Mouse (Mus musculus) forebrain, embryonic 13.5 days (tissue): ENCODE data around the gene Pcdh20. TPM values are rescaled to one million over a fixed set of nuclear protein-coding genes. Genes with fewer than 3 reads are reported as not detected.

Experiments
- ATAC-seq: fragments of 200-750 bp; cut with Nextera tagmentation; 2 replicates; pipeline ENCODE4 v1.8.0; 2017
- H3K27ac ChIP-seq: fragments of 300-500 bp; sonication (generic); 2 replicates; pipeline ENCODE4 v1.5.1; 2015; ENCODE audit warnings: inconsistent platforms, mild to moderate bottlenecking, moderate library complexity
- H3K27me3 ChIP-seq: fragments of 300-500 bp; sonication (generic); 2 replicates; pipeline ENCODE4 v1.6.1; 2015; ENCODE audit warnings: mild to moderate bottlenecking, inconsistent platforms
- H3K36me3 ChIP-seq: fragments of 300-500 bp; sonication (generic); 2 replicates; pipeline ENCODE4 v1.6.1; 2015; ENCODE audit warnings: mild to moderate bottlenecking, inconsistent platforms; ENCODE audit not compliant: poor library complexity, severe bottlenecking
- H3K4me1 ChIP-seq: fragments of 300-500 bp; sonication (generic); 2 replicates; pipeline ENCODE4 v1.6.1; 2015; ENCODE audit warnings: inconsistent platforms
- H3K4me2 ChIP-seq: fragments of 300-500 bp; sonication (generic); 2 replicates; pipeline ENCODE4 v1.6.1; 2015; ENCODE audit warnings: inconsistent platforms, mild to moderate bottlenecking, moderate library complexity
- H3K4me3 ChIP-seq: fragments of 300-500 bp; sonication (generic); 2 replicates; pipeline ENCODE4 v1.5.1; 2015; ENCODE audit warnings: mild to moderate bottlenecking, inconsistent platforms
- H3K9ac ChIP-seq: fragments of 300-500 bp; sonication (generic); 2 replicates; pipeline ENCODE4 v1.6.1; 2015; ENCODE audit warnings: mild to moderate bottlenecking, inconsistent platforms
- H3K9me3 ChIP-seq: fragments of 300-500 bp; sonication (generic); replicated peaks from 2 replicates; pipeline ENCODE4 v1.6.1; 2016; ENCODE audit warnings: inconsistent platforms
- WGBS: fragments of 180-500 bp; shearing (Covaris S2); methylation state at CpG from one replicate; pipeline ENCODE4 v1.1.7; 2015; 5-methylcytosine and 5-hydroxymethylcytosine counted together
- polyA plus RNA-seq: library from polyadenylated mRNA; unstranded; fragments of >200 nt; fragmentation: Nextera tagmentation; extraction: Ambion mirVana; gene quantifications from 2 replicates; pipeline ENCODE4 v1.2.1, GENCODE M21; 2015

Gene Pcdh20
- 2.7 and 2.8 TPM in 2 replicates for polyA plus RNA-seq

DNA sequence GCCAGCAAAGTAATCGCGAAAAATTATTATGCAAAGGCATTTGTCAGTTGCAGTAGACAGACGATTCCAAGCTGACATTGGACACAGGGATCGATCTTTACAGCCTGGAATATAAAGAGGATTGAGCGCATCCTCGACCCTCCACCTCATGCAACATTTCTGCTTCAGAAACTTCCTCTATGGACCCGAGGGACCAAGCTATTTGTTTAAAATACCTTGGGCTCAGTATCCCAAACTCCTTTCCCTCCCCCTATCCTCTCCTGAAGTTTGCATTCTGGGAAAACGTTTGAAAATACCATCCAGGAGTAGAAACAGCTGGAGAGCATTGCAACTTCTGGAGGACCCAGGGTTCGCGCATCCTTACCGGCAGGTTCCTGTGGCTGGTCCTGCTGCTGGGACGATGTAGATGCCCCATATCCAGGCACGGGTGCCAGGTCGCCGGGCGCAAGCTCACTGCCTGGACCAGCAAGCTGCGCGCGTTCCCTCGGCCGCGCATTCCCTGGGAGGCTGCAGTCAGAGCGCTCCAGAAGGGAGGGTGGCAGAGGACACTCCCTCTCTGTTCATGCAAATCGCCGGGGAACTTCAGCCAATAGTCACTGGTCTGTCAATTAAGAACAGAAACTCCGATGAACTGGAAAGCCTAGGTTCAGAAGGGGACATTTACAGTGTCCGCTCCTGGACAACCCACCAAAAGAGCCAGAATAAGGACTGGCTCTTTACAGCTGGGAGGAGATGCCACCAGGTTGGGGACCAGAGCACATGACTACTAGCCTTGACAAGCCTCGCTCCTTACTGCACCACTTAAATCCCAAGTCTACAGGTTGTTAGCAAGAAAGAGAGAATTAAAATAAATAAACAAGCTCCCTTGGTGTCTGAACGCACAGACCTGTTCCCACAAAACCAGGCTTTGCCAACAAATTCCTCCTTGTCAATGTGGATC, at the start of gene Pcdh20:
Gene Pcdh20 (minus strand): TSS at position 902 of the 940 bp plus-strand sequence.
- Histone ChIP-seq H3K27me3 (peaks cover 17% of the 10 kb centered on the region), H3K9ac (peak within 1 kb of the TSS; percentile 64), H3K4me1 (peaks cover 25% of the 10 kb centered on the region), H3K9me3 (no peaks in the 10 kb centered on the region), H3K4me3 (peak within 1 kb of the TSS; percentile 55), H3K36me3 (no peaks in the 10 kb centered on the region), H3K4me2 (peak within 1 kb of the TSS; percentile 91), H3K27ac (no peak within 1 kb of the TSS)
- ATAC-seq: peak; percentile 76
- WGBS: 1% methylated on average over 29 of the region's 29 CpGs

DNA sequence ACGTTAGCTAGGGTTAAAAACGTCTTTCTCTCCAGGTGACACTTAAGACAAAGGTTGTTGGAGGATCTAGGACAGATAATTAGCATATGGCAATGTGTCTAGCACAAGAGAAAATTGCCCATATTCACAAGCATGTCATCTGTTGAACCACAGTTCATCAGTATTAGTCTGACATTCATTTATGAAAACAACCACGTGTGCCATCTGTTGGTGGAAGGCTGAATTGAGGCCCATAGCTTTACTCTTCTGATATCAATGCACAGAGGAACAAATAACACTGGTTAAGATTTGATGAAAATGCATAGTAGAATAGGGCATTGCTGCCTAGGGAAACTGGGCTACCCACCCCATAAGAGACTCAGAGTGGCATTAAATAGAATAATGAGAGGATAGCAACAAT, 8.7 kb upstream of the Pcdh20 start:
- WGBS: 33% methylated on average over 3 of the region's 3 CpGs
- no peak overlapping the region for H3K4me2 ChIP-seq
- no peak overlapping the region for H3K27ac ChIP-seq
- H3K4me3 ChIP-seq: no peak overlapping the region
- H3K36me3 ChIP-seq: no peaks in the 10 kb centered on the region
- ATAC-seq: peak; percentile 57
- no peak overlapping the region for H3K9ac ChIP-seq
- H3K9me3 ChIP-seq: no peaks in the 10 kb centered on the region
- no peaks in the 10 kb centered on the region for H3K27me3 ChIP-seq
- H3K4me1 ChIP-seq: no peaks in the 10 kb centered on the region

DNA sequence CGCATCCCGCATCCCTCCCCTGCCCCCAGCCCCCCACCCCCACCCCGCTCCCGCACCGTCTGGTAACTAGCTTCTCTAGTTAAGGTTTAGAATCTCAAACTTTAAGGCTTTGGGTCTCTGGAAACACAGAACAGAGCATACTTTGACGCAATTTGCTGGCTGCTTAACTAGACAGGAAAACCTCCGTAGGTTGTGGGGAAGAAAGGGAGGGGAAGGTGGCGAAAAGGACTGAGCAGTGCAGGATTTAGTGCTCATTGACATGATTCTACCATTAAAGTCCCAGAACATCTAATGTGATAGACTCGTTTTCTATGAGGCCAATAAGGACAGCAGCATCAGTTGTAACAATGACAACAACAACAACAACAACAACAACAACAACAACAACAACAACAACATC, 1.2 kb downstream of the Pcdh20 start:
- WGBS: 2% methylated on average over 9 of the region's 9 CpGs
- peak; percentile 43 for ATAC-seq
- Histone ChIP-seq H3K27me3 (peaks cover 17% of the 10 kb centered on the region), H3K4me3 (peak overlapping the region; percentile 55), H3K4me1 (peaks cover 28% of the 10 kb centered on the region), H3K27ac (no peak overlapping the region), H3K9ac (peak overlapping the region; percentile 34; the same call in 1 of the 2 replicates), H3K4me2 (peak overlapping the region; percentile 91), H3K9me3 (no peaks in the 10 kb centered on the region), H3K36me3 (no peaks in the 10 kb centered on the region)

DNA sequence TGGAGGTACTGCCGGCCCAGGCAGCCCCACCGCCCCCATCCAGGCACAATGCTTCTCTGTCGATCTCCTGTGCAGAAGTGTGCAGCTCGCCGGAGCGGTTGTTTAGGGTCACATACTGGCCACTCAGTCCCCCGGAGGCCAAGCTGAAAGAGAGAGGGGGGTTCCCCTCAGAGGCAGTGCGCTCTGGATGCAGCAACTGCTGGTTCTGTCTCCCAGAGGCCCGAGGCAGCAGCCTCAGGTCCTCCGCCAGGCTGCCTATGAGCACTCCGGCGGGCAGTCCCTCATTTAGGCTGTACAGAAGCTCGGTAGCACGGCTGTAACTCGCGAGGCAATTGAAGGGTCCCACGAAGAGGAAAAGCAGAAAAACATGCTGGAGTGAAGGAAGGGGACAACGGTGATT, 1.8 kb downstream of the Pcdh20 start:
- WGBS: 1% methylated on average over 18 of the region's 18 CpGs
- Histone ChIP-seq H3K4me2 (peak overlapping the region; percentile 91), H3K4me3 (peak overlapping the region; percentile 55), H3K27ac (no peak overlapping the region), H3K36me3 (no peaks in the 10 kb centered on the region), H3K9me3 (no peaks in the 10 kb centered on the region), H3K27me3 (peaks cover 17% of the 10 kb centered on the region), H3K4me1 (peaks cover 28% of the 10 kb centered on the region), H3K9ac (peak overlapping the region; percentile 5)
- ATAC-seq: peak; percentile 70

DNA sequence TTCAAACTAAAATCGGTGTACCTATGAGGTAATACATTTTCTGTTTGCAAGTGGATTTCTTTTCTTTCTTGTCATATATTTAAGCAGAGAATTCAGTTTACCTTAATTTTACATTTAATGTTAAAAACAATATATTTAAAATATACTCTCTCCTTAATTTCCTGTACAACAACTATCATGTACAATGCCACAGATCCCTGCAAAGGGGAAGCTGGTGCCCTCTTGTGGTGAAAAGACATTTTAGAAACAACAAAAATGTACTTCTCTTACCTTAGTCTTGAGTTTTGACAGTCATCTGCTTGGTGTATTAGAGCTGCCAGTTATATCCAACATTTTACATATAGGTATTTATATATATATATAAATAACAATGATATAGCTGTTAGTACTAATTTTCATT, 4.8 kb downstream of the Pcdh20 start:
- Histone ChIP-seq H3K36me3 (no peaks in the 10 kb centered on the region), H3K9ac (no peak overlapping the region), H3K4me1 (peaks cover 28% of the 10 kb centered on the region), H3K27me3 (peaks cover 17% of the 10 kb centered on the region), H3K4me3 (no peak overlapping the region), H3K4me2 (no peak overlapping the region), H3K9me3 (no peaks in the 10 kb centered on the region), H3K27ac (no peak overlapping the region)
- ATAC-seq: no peak
- 83% methylated on average over 1 of the region's 1 CpGs for WGBS

DNA sequence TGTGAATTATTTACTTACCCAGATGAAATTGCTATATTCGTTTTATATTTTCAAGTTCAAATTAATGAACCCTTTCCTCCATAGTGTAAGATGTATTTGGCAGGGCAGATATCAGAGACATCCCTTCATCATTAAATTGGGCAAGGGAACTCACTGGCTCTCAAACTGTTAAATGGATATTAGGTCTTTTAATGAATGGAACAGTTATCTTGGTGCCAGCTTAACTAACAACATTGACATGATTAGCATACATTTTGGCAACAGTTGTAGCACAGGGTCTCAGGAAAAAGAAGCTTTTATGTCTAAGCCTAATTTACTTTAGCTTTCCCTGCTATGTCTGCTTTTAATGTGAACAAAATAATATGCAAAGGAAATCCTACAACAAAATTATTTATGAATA, 6.8 kb downstream of the Pcdh20 start:
- H3K9ac ChIP-seq: no peak overlapping the region
- H3K4me2 ChIP-seq: no peak overlapping the region
- H3K9me3 ChIP-seq: no peaks in the 10 kb centered on the region
- no peak overlapping the region for H3K4me3 ChIP-seq
- peaks cover 11% of the 10 kb centered on the region; the same call in 1 of the 2 replicates for H3K4me1 ChIP-seq
- 61% methylated on average over 1 of the region's 1 CpGs for WGBS
- ATAC-seq: peak; percentile 68
- H3K27me3 ChIP-seq: peaks cover 13% of the 10 kb centered on the region
- H3K36me3 ChIP-seq: no peaks in the 10 kb centered on the region
- no peak overlapping the region for H3K27ac ChIP-seq

DNA sequence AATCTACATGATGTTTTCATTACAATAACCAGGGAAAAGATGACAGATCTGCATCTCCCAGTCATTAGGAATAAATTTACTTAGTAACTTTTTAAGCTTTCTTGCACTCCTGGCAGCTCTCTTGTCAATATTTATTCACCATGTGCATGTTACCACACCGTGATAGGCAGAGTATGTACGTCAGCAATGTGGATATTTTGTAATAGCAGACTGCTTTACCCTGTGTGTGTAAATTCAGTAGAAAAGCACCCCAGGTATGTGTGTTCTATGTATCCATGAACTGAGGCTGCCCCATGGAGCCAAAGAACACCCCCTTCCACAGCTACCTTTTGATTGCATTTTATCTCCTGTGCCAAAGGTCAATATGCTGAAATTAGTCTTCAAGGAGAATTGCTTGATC, 7.8 kb downstream of the Pcdh20 start:
- Histone ChIP-seq H3K27ac (no peak overlapping the region), H3K4me1 (0 out of 2 replicates have a peak, but pooled peaks cover 7% of the 10 kb centered on the region), H3K27me3 (peaks cover 6% of the 10 kb centered on the region; the same call in 1 of the 2 replicates), H3K4me3 (no peak overlapping the region), H3K9me3 (no peaks in the 10 kb centered on the region), H3K9ac (no peak overlapping the region), H3K4me2 (no peak overlapping the region), H3K36me3 (no peaks in the 10 kb centered on the region)
- no peak for ATAC-seq
- 81% methylated on average over 2 of the region's 2 CpGs for WGBS

DNA sequence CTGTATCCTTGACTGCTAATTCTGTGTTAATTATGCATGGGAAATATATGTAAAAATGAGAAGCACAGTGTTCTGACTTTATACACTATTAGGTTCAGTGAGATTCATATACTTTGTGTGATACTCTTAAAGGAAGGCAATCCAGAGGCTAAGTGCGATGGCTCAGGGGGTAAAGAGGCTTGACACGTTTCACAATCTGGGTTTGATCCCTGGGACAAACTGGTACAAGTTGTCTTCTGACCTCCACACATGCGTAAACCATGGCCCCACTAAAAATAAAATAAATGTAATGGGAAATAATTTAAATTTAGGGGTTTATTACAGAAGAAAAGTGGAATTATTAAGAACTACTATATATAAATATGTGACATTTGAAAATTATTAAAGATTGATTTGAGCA, 8.3 kb downstream of the Pcdh20 start:
- no peaks in the 10 kb centered on the region for H3K36me3 ChIP-seq
- peaks cover 1% of the 10 kb centered on the region; the same call in 1 of the 2 replicates for H3K27me3 ChIP-seq
- 0 out of 2 replicates have a peak, but pooled peaks cover 7% of the 10 kb centered on the region for H3K4me1 ChIP-seq
- no peak overlapping the region for H3K9ac ChIP-seq
- ATAC-seq: no peak
- H3K4me3 ChIP-seq: no peak overlapping the region
- WGBS: 83% methylated on average over 3 of the region's 3 CpGs
- no peaks in the 10 kb centered on the region for H3K9me3 ChIP-seq
- no peak overlapping the region for H3K4me2 ChIP-seq
- no peak overlapping the region for H3K27ac ChIP-seq

DNA sequence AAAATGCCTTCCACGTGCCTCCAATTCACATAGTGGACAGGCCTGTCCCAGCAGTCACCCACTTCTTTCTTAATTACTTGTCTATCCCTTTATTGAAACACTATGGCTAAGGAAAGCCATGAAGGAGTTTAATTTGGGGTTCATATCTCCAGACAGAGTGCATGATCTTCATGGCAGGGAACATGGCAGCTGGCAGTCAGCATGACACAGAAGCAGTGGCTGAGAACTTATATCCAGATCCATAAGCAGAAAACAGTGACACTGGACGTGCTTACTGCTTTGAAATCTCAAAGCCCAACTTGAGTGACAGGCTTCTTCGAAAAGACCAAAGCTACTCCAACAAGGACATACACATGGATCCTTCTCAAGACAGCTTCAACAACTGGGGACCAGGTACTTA, 10.5 kb downstream of the Pcdh20 start:
- no peaks in the 10 kb centered on the region for H3K27me3 ChIP-seq
- no peak overlapping the region for H3K4me2 ChIP-seq
- H3K9ac ChIP-seq: no peak overlapping the region
- no peak overlapping the region for H3K4me3 ChIP-seq
- ATAC-seq: no peak
- H3K9me3 ChIP-seq: no peaks in the 10 kb centered on the region
- H3K27ac ChIP-seq: no peak overlapping the region
- 78% methylated on average over 3 of the region's 3 CpGs for WGBS
- 0 out of 2 replicates have a peak, but pooled peaks cover 2% of the 10 kb centered on the region for H3K4me1 ChIP-seq
- H3K36me3 ChIP-seq: no peaks in the 10 kb centered on the region

DNA sequence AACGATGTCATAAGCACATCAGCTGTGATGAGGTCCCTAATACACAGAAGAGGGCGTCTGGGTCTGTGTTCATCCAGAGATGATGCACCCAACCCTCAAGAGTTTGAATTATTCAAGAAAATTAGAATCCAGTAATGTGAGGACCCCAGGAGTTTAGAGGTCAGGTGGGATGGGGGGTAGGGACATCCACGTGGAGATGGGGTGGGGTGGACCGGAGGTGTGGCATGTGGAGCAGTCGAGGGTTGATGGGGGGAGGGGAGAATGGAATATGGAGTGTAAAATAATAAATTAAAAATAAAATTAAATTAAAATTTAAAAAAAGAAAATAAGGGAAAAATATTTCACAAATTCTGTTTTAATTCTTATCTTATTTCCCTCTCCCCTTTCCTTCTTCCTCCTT, 27.9 kb downstream of the Pcdh20 start:
- no peak overlapping the region for H3K9ac ChIP-seq
- H3K36me3 ChIP-seq: no peaks in the 10 kb centered on the region
- H3K9me3 ChIP-seq: no peaks in the 10 kb centered on the region
- no peak overlapping the region for H3K4me2 ChIP-seq
- no peaks in the 10 kb centered on the region for H3K27me3 ChIP-seq
- 77% methylated on average over 5 of the region's 5 CpGs for WGBS
- no peak; the same call in 1 of the 2 replicates for ATAC-seq
- H3K4me1 ChIP-seq: no peaks in the 10 kb centered on the region
- H3K27ac ChIP-seq: no peak overlapping the region
- H3K4me3 ChIP-seq: no peak overlapping the region

DNA sequence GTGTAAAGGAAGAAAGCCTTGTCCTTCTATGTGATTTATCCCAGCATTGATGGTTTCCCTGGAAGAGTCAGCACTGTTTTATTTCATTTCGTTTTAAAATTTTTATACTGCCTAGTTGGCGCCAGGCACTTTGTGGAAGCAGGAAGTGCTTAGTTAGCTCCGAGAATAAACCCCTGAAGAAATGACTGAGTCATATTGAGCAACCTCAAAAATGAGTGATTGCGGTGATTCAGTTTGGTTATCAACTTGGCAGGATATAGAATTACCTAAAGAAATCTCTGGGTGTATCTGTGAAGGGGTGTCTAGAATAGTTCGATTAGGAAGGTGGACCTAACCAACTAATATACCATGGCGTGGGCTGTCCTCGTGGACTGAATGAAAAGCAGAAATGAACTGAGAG, 41.8 kb downstream of the Pcdh20 start:
- H3K27ac ChIP-seq: no peak overlapping the region
- H3K36me3 ChIP-seq: no peaks in the 10 kb centered on the region
- no peaks in the 10 kb centered on the region for H3K9me3 ChIP-seq
- H3K4me2 ChIP-seq: no peak overlapping the region
- no peak overlapping the region for H3K4me3 ChIP-seq
- no peak for ATAC-seq
- H3K9ac ChIP-seq: no peak overlapping the region
- H3K4me1 ChIP-seq: no peaks in the 10 kb centered on the region
- H3K27me3 ChIP-seq: no peaks in the 10 kb centered on the region
- 95% methylated on average over 7 of the region's 7 CpGs for WGBS

DNA sequence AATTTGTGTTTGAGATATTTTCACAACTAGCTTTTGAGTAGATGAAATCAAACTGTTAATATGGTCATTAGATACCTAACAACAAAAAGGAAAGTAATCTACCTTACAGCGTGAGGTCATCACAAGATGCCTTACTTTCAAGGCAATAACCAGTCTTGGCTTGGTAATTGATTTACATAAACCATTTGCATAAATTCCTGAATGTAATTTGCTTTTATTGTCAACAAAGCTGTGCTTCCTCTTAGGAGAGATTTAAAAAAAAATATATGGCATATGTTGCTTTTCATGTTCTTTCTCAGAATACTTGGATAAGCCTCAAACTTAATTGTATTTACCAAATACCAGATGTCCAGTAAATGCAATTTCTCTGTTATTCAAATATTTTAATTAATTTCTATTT, 43.8 kb downstream of the Pcdh20 start:
- peak; percentile 67; the same call in 1 of the 2 replicates for ATAC-seq

More for the DNA sequence above, 43.8 kb downstream of the Pcdh20 start:
- WGBS: 81% methylated on average over 1 of the region's 1 CpGs
- no peak overlapping the region for H3K9ac ChIP-seq
- H3K27ac ChIP-seq: no peak overlapping the region
- no peaks in the 10 kb centered on the region for H3K9me3 ChIP-seq
- no peaks in the 10 kb centered on the region for H3K36me3 ChIP-seq
- no peak overlapping the region for H3K4me3 ChIP-seq
- H3K4me1 ChIP-seq: no peaks in the 10 kb centered on the region
- no peaks in the 10 kb centered on the region for H3K27me3 ChIP-seq
- no peak overlapping the region for H3K4me2 ChIP-seq
